Mouse (Mus musculus): ENCODE measurements around the gene Ints13. TPM values are rescaled to one million over a fixed set of nuclear protein-coding genes. Genes with fewer than 3 reads are reported as not detected.

Ints13 gene
- polyA plus RNA-seq, 1 experiment from 2014 or later = 93.7 TPM

- Histone ChIP-seq H3K4me3 (ENCODE audit: low read depth, low read length) (no peak overlapping the region), H3K9me3 (ENCODE audit: control insufficient read depth, low read length) (no peaks in the 10 kb centered on the region), H3K4me1 (replicated peaks; ENCODE audit: control insufficient read depth, insufficient read depth, low read length) (no peaks in the 10 kb centered on the region), H3K27ac (ENCODE audit: low read depth, low read length) (no peak overlapping the region), H3K27me3 (ENCODE audit: control insufficient read depth, insufficient read depth, low read length) (no peaks in the 10 kb centered on the region), H3K4me2 (replicated peaks; ENCODE audit: low read depth, low read length) (no peak overlapping the region), H3K9ac (ENCODE audit: low read depth, low read length) (no peak overlapping the region), H3K36me3 (ENCODE audit: control insufficient read depth, insufficient read depth, low read length) (no peaks in the 10 kb centered on the region)
- 90% methylated on average over 4 of the region's 4 CpGs for whole genome bisulfite sequencing
- DNase-seq (ENCODE audit: low spot score) = no peak
- no peak for ATAC-seq (ENCODE audit: low FRiP score)
Observed at GRCm38 (mm10) chr6:146533146-146533545, 44.5 kb downstream of the Ints13 start.

- DNase-seq (ENCODE audit: low spot score) (no peak), ATAC-seq (ENCODE audit: low FRiP score) (no peak)
- 69% methylated on average over 5 of the region's 5 CpGs for WGBS
Observed at GRCm38 (mm10) chr6:146530769-146531168, 46.9 kb downstream of the Ints13 start.

GRCm38 (mm10) chr6:146530363-146530762 lies 47.3 kb downstream of the Ints13 start:
- ATAC-seq (ENCODE audit: low FRiP score) (no peak), DNase-seq (ENCODE audit: low spot score) (no peak)
- Histone ChIP-seq H3K4me1 (replicated peaks; ENCODE audit: control insufficient read depth, insufficient read depth, low read length) (no peaks in the 10 kb centered on the region), H3K27ac (ENCODE audit: low read depth, low read length) (no peak overlapping the region), H3K4me2 (replicated peaks; ENCODE audit: low read depth, low read length) (no peak overlapping the region), H3K9ac (ENCODE audit: low read depth, low read length) (no peak overlapping the region), H3K9me3 (ENCODE audit: control insufficient read depth, low read length) (no peaks in the 10 kb centered on the region), H3K36me3 (ENCODE audit: control insufficient read depth, insufficient read depth, low read length) (no peaks in the 10 kb centered on the region), H3K27me3 (ENCODE audit: control insufficient read depth, insufficient read depth, low read length) (no peaks in the 10 kb centered on the region), H3K4me3 (ENCODE audit: low read depth, low read length) (no peak overlapping the region)
- WGBS = 77% methylated on average over 7 of the region's 7 CpGs

More at GRCm38 (mm10) chr6:146530769-146531168, 46.9 kb downstream of the Ints13 start:
- Histone ChIP-seq H3K4me3 (ENCODE audit: low read depth, low read length) (no peak overlapping the region), H3K27me3 (ENCODE audit: control insufficient read depth, insufficient read depth, low read length) (no peaks in the 10 kb centered on the region), H3K4me2 (replicated peaks; ENCODE audit: low read depth, low read length) (no peak overlapping the region), H3K36me3 (ENCODE audit: control insufficient read depth, insufficient read depth, low read length) (no peaks in the 10 kb centered on the region), H3K4me1 (replicated peaks; ENCODE audit: control insufficient read depth, insufficient read depth, low read length) (no peaks in the 10 kb centered on the region), H3K27ac (ENCODE audit: low read depth, low read length) (no peak overlapping the region), H3K9me3 (ENCODE audit: control insufficient read depth, low read length) (no peaks in the 10 kb centered on the region), H3K9ac (ENCODE audit: low read depth, low read length) (no peak overlapping the region)

DNA sequence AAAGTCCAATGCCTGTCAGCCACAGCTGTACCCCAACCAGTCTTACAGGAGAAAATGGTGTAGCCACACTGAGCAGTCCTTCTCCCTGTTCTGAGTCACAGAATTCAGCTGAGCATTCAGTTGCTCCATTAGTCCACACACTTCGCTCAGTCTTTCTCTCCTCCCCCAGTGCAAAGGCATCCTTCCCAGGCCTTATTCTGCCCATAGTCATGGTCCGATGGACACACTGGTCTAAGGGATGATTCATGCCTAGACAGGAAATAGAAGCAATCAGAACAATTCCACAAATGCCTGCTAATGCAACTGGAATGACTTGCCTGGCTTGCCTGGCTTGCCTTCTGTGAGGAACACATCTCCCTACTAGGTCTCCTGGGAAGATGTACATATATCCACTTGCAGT lies 50.1 kb downstream of the Ints13 start:
- ATAC-seq (ENCODE audit: low FRiP score) (no peak), DNase-seq (ENCODE audit: low spot score) (no peak)
- Histone ChIP-seq H3K36me3 (ENCODE audit: control insufficient read depth, insufficient read depth, low read length) (no peaks in the 10 kb centered on the region), H3K4me2 (replicated peaks; ENCODE audit: low read depth, low read length) (no peak overlapping the region), H3K9ac (ENCODE audit: low read depth, low read length) (no peak overlapping the region), H3K9me3 (ENCODE audit: control insufficient read depth, low read length) (no peaks in the 10 kb centered on the region), H3K27ac (ENCODE audit: low read depth, low read length) (no peak overlapping the region), H3K27me3 (ENCODE audit: control insufficient read depth, insufficient read depth, low read length) (no peaks in the 10 kb centered on the region), H3K4me3 (ENCODE audit: low read depth, low read length) (no peak overlapping the region), H3K4me1 (replicated peaks; ENCODE audit: control insufficient read depth, insufficient read depth, low read length) (no peaks in the 10 kb centered on the region)
- WGBS = 82% methylated on average over 2 of the region's 2 CpGs

DNA sequence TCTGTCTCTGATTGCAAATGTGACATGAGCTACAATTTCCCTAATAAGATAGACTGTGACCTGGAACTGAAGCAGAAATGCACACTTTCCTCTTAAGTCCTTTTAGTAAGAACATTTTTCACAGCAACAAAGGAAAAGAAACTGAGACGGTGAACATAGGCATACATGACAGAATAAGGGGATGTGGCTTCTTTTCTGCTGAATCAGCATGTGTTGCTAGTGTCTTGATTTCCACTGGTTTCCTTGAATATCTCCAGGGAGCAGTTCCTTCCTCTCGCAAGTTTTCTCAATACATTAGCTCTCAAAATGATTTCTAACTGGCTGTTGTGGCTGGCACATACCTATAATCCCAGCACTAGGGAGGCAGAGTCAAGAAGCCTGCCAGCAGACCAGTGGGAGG lies 52.1 kb downstream of the Ints13 start:
- H3K4me3 ChIP-seq (ENCODE audit: low read depth, low read length) = no peak overlapping the region
- ATAC-seq (ENCODE audit: low FRiP score) (no peak), DNase-seq (ENCODE audit: low spot score) (no peak)
- no peak overlapping the region for H3K9ac ChIP-seq (ENCODE audit: low read depth, low read length)
- no peak overlapping the region for H3K4me2 ChIP-seq (replicated peaks; ENCODE audit: low read depth, low read length)
- no peaks in the 10 kb centered on the region for H3K27me3 ChIP-seq (ENCODE audit: control insufficient read depth, insufficient read depth, low read length)
- 81% methylated on average over 2 of the region's 2 CpGs for WGBS
- H3K36me3 ChIP-seq (ENCODE audit: control insufficient read depth, insufficient read depth, low read length) = no peaks in the 10 kb centered on the region
- no peak overlapping the region for H3K27ac ChIP-seq (ENCODE audit: low read depth, low read length)
- H3K9me3 ChIP-seq (ENCODE audit: control insufficient read depth, low read length) = no peaks in the 10 kb centered on the region
- no peaks in the 10 kb centered on the region for H3K4me1 ChIP-seq (replicated peaks; ENCODE audit: control insufficient read depth, insufficient read depth, low read length)

- Histone ChIP-seq H3K4me1 (replicated peaks; ENCODE audit: control insufficient read depth, insufficient read depth, low read length) (no peaks in the 10 kb centered on the region), H3K9me3 (ENCODE audit: control insufficient read depth, low read length) (no peaks in the 10 kb centered on the region), H3K27me3 (ENCODE audit: control insufficient read depth, insufficient read depth, low read length) (no peaks in the 10 kb centered on the region), H3K27ac (ENCODE audit: low read depth, low read length) (no peak overlapping the region), H3K4me3 (ENCODE audit: low read depth, low read length) (no peak overlapping the region), H3K36me3 (ENCODE audit: control insufficient read depth, insufficient read depth, low read length) (no peaks in the 10 kb centered on the region), H3K4me2 (replicated peaks; ENCODE audit: low read depth, low read length) (no peak overlapping the region), H3K9ac (ENCODE audit: low read depth, low read length) (no peak overlapping the region)
- WGBS = 84% methylated on average over 5 of the region's 5 CpGs
- ATAC-seq (ENCODE audit: low FRiP score) (no peak), DNase-seq (ENCODE audit: low spot score) (no peak)
Observed at GRCm38 (mm10) chr6:146521456-146522245, 56.0 kb downstream of the Ints13 start.

GRCm38 (mm10) chr6:146519019-146519418 lies 58.6 kb downstream of the Ints13 start:
- Histone ChIP-seq H3K9me3 (ENCODE audit: control insufficient read depth, low read length) (no peaks in the 10 kb centered on the region), H3K4me3 (ENCODE audit: low read depth, low read length) (no peak overlapping the region)
- WGBS = 70% methylated on average over 2 of the region's 2 CpGs

GRCm38 (mm10) chr6:146515936-146516335 lies 61.7 kb downstream of the Ints13 start:
- Histone ChIP-seq H3K4me1 (replicated peaks; ENCODE audit: control insufficient read depth, insufficient read depth, low read length) (no peaks in the 10 kb centered on the region), H3K4me2 (replicated peaks; ENCODE audit: low read depth, low read length) (no peak overlapping the region), H3K9me3 (ENCODE audit: control insufficient read depth, low read length) (no peaks in the 10 kb centered on the region), H3K9ac (ENCODE audit: low read depth, low read length) (no peak overlapping the region), H3K4me3 (ENCODE audit: low read depth, low read length) (no peak overlapping the region), H3K36me3 (ENCODE audit: control insufficient read depth, insufficient read depth, low read length) (no peaks in the 10 kb centered on the region), H3K27ac (ENCODE audit: low read depth, low read length) (no peak overlapping the region), H3K27me3 (ENCODE audit: control insufficient read depth, insufficient read depth, low read length) (no peaks in the 10 kb centered on the region)
- DNase-seq (ENCODE audit: low spot score) (no peak), ATAC-seq (ENCODE audit: low FRiP score) (no peak)
- 81% methylated on average over 6 of the region's 6 CpGs for WGBS

More at GRCm38 (mm10) chr6:146519019-146519418, 58.6 kb downstream of the Ints13 start:
- Histone ChIP-seq H3K4me1 (replicated peaks; ENCODE audit: control insufficient read depth, insufficient read depth, low read length) (no peaks in the 10 kb centered on the region), H3K27ac (ENCODE audit: low read depth, low read length) (no peak overlapping the region), H3K36me3 (ENCODE audit: control insufficient read depth, insufficient read depth, low read length) (no peaks in the 10 kb centered on the region), H3K27me3 (ENCODE audit: control insufficient read depth, insufficient read depth, low read length) (no peaks in the 10 kb centered on the region), H3K9ac (ENCODE audit: low read depth, low read length) (no peak overlapping the region), H3K4me2 (replicated peaks; ENCODE audit: low read depth, low read length) (no peak overlapping the region)
- no peak for DNase-seq (ENCODE audit: low spot score)
- ATAC-seq (ENCODE audit: low FRiP score) = no peak

DNA sequence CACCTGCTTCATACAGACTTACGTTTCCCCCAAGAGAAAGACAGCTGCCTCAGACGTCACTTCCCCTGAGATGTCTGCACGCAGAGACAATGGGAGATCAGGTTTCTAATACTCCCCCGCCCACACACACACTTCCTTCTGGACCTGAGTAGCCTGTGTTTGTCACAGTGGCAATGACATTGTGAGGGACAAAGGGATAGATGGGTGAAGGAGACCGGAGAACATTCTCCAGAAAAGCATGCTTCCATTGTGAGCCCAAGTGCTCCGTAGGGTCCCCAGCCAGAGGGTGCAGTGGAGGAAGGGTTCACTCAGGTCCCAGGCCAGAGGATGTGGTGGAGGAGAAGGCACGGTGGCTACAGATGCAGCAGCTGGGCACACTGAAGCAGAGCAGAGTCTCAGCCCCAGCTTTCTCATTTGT lies 63.1 kb downstream of the Ints13 start:
- Histone ChIP-seq H3K4me3 (ENCODE audit: low read depth, low read length) (no peak overlapping the region), H3K9ac (ENCODE audit: low read depth, low read length) (no peak overlapping the region), H3K27ac (ENCODE audit: low read depth, low read length) (no peak overlapping the region), H3K4me1 (replicated peaks; ENCODE audit: control insufficient read depth, insufficient read depth, low read length) (no peaks in the 10 kb centered on the region), H3K36me3 (ENCODE audit: control insufficient read depth, insufficient read depth, low read length) (no peaks in the 10 kb centered on the region), H3K9me3 (ENCODE audit: control insufficient read depth, low read length) (no peaks in the 10 kb centered on the region), H3K4me2 (replicated peaks; ENCODE audit: low read depth, low read length) (no peak overlapping the region), H3K27me3 (ENCODE audit: control insufficient read depth, insufficient read depth, low read length) (no peaks in the 10 kb centered on the region)
- WGBS = 51% methylated on average over 7 of the region's 7 CpGs
- no peak for DNase-seq (ENCODE audit: low spot score)
- no peak for ATAC-seq (ENCODE audit: low FRiP score)

Data from hindbrain, embryonic 11.5 days (tissue).